Mouse (Mus musculus): ENCODE data around the gene Gm37240.

The Gm37240 gene

GRCm38 (mm10) chr3:85163396-85163795 lies 723.9 kb downstream of the Gm37240 start:
- DNase-seq, result no peak

DNA sequence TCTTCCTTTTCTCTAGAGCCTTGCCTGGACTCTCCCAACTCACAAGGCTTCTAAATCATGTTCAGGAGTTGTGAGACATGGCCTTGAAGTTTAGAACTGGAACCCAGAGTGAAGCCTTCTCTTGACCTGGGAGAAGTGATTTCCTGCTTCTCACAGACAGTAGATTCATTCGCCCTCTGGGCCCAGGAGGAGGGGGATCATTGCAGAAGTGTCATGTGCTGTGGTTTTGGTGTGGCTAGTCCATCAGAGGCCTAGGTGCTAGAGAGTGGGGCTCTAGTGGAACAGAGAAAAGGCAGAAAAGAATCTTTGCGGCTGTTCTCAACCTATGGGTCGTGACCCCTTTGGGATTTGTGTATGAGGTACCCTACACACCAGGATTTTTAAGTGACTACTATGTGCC lies 724.9 kb downstream of the Gm37240 start:
- DNase-seq, result no peak

- DNase-seq, result no peak
Measured at GRCm38 (mm10) chr3:85160816-85161215, 726.5 kb downstream of the Gm37240 start.

DNA sequence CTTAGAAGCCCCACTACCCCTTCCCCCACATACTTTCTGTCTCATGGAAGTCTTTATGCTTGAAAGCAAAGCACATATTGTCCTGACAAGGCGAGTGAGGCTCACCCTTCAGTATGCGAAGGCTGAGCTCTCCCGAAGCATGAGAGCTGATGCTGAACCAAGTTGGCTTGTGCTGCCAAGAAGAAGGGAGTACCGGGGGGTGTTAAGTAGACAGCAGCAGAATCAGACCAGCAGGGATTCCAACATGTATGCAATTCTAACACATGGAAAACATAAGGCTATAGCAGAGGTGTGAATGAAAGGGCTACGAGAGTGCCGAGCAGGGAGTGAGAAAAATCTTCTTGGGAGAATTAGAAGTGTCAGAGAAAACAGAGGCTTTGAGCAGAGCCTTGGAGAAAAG lies 727.7 kb downstream of the Gm37240 start:
- no peak for DNase-seq

GRCm38 (mm10) chr3:85148816-85149215 lies 738.5 kb downstream of the Gm37240 start:
- no peak for DNase-seq

GRCm38 (mm10) chr3:85148038-85148550 lies 739.2 kb downstream of the Gm37240 start:
- DNase-seq, result no peak

- no peak for DNase-seq
Measured at GRCm38 (mm10) chr3:85145568-85145967, 741.8 kb downstream of the Gm37240 start.

GRCm38 (mm10) chr3:85145076-85145475 lies 742.2 kb downstream of the Gm37240 start:
- DNase-seq, result no peak

DNA sequence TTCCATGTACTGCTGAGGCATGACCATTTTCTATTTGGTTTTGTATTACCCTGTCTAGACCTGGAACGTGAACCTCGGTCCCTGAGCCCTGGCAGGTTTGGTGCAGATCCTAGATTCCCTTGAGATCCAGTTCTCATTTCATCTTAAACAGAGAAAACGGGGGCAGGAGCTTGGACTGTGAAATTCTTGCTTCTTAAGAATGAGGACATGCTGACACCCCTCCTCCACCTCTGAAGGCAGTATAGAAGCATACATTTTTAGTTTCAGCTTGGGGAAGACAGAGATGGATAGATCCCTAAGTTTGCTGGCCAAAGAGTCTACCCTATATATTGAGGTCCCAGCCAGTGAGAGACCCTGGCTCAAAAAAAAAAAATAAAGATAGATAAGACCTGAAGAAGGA lies 742.9 kb downstream of the Gm37240 start:
- no peak for DNase-seq

- no peak for DNase-seq
Measured at GRCm38 (mm10) chr3:85140488-85140887, 746.8 kb downstream of the Gm37240 start.

DNA sequence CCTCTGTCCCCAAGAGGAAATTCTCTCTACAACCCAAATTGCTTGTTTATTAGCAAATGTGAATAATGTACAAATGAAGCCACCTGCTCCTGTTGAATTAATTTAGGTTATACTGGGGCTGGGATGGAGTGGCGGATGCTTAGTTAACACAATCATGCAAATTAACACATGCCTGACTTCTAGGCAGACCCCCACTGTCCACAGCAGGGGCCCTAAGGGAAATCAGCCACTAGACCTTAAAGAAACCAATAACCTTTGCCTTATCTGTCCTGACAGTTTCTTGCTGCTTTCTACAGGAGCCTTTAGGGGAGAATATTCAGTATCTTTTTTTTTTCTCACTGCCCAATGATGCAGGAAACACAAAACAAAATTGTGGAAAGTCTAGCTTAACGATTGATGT lies 748.9 kb downstream of the Gm37240 start:
- DNase-seq, result no peak

- no peak for DNase-seq
Measured at GRCm38 (mm10) chr3:85133561-85133960, 753.8 kb downstream of the Gm37240 start.

DNA sequence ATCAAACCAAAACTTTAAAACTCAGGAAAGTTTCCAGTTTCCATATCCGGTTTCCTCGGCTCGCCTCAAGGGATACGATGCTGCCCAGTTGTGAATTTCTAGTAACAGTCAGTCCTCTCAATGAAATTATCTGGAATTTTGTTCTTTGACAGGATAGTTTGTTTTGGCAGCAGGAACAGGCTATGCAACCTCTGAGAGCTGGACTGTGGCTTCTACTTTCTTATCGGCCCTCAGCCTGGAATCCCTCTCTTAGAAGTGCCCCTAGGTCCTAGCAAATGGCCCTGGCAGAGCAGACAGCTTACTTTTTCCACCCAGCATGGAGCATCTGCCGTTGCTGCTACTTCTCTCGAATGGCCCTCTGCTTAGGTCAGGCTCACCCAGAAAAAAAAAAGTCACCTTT lies 755.4 kb downstream of the Gm37240 start:
- no peak for DNase-seq

DNA sequence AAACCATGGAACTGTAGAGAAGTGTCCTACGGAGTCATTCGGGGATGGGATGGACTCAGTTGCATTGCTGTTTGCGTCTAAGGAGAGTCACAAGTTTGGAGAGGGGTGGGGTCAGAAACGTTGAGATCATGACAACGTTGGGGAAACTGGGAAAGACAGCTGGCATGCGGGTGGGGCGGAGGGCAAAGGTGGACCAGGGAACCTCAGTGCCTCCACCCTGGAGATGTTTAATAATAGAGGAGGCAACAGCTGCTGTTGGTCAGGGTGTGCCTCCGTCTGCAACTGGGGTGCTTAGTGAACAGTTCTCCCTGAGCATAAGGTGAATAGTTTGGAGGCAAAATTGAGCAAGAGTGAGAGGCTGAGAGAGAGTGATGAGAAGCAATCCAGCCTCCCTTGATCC lies 758.8 kb downstream of the Gm37240 start:
- DNase-seq, result no peak

DNA sequence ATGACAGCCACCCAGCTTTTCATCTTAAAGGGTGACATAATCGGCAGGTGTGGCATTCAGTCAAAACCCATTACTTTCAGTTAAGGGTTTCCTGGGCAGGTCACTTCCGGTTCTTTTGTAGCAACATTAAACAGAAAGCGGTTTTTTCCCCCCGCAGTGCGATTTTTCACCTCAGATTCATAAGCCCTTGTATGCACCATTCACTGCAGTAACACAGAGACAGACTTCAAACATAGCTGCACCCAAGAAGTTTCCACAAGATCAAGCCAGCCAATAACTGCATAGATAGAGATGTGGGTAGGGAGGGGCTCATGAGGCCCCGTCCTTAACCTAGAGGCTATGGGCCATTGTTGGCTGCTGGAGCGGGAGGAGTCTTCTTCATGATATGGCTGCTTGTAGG lies 760.3 kb downstream of the Gm37240 start:
- peak; percentile 56 for DNase-seq

DNA sequence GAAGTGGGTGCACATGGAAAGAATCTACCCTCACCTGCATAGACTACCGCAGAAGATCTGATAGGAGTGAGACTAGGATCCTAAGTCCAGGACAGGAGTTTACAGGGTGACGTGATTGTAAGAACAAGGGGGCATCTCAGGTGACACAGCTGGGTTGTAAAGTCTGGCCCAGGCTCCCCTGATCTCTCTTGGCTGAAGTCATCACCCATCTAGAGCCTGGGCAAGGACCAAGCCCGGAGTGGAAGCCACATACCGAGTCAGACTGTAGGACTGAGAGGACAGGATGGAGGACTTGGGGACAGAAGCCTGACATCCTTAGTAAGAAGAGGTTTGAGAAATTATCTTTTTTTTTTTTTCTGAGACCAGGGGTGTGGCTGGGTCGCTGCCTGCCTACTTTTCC lies 761.8 kb downstream of the Gm37240 start:
- DNase-seq, result no peak

- no peak for DNase-seq
Measured at GRCm38 (mm10) chr3:85124924-85125323, 762.4 kb downstream of the Gm37240 start.

DNA sequence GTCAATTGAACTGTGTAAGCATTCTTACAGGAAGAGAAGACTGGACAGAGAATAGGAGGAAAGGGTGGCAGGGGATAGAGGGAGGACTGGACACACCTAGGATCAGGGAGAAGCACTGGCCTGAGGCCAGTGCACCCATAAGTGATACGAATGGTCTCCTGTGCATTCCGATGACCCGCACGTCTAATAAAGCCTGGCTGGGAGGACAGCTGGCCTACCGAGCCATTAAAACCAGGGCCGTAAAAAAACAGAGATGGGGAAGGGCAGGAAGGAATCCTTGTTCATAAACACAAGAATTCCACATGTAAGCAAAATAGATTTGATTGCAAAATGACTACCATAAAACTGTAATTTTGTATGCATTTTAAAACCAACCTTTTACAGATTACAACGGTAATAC lies 762.9 kb downstream of the Gm37240 start:
- no peak for DNase-seq

GRCm38 (mm10) chr3:85117702-85118101 lies 769.6 kb downstream of the Gm37240 start:
- DNase-seq, result no peak

GRCm38 (mm10) chr3:85117014-85117413 lies 770.3 kb downstream of the Gm37240 start:
- no peak for DNase-seq

GRCm38 (mm10) chr3:85115959-85116543 lies 771.3 kb downstream of the Gm37240 start:
- no peak for DNase-seq

DNA sequence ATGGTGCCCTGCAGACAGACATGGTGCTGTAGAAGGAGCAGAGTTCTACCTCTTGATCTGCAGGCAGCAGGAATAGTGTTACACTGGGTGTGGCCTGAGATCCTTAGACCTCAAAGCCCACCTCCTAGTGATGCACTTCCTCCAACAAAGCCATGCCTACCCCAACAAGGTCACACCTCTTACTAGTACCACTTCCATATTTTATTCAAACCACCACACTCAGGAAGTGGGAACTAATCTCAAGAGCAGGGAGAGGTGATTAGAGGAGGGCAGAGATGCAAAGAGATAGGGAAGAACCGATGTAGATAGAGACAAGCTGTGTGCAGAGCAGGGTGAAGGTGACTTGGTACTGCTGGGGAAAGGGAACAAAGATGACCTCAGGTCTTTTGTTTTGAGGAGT lies 773.8 kb downstream of the Gm37240 start:
- DNase-seq, result no peak

DNA sequence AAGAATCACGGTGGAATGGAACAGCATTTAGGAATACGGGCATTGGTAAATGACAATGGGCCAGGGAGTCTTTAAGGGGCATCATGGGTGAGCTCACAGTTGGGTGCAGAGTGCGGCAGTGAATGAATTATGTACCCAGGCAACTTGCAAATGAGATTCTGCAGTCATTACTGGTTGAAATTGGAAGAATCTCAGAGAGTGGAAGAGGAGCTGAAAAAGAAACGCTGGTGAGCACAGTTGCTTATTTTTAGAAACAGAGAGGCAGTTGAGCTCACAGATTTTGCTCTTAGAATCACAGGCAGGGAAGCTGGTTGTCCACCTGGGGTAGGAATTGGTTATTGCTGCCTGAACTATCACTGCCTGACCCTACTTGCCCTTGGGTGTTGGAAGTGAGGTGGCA lies 776.6 kb downstream of the Gm37240 start:
- no peak for DNase-seq

DNA sequence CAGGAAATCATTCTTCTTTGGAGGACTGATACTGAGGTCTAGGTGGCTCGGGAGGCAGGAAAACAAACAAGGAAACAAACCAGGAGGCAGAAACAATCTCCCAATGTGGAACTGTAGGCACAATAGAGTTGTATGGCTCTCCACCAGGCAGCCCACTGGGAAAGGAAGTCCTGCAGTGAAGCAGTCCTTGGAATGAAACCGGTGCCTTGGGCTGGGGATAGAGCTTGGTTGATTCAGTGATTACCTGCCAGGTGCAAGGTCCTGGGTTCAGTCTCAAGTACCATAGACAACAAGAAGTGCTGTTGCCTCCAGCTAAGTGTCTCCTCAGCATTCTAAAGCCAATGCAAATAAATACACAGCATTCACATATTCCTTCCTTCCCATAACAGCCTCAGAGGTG lies 778.1 kb downstream of the Gm37240 start:
- no peak for DNase-seq

GRCm38 (mm10) chr3:85108396-85108795 lies 778.9 kb downstream of the Gm37240 start:
- no peak for DNase-seq

All from thymus, postnatal 14 days (tissue).